ENCODE assay signal across 8 mouse cellular contexts in genomic region chr9:123112805-123113521, GRCm38 (mm10). TPM values are rescaled to one million over a fixed set of nuclear protein-coding genes. Genes with fewer than 3 reads are reported as not detected.
DNase-seq lines count a peak whose midpoint lies in the region; ATAC-seq and TF ChIP-seq lines count a peak whose summit lies in the region.

Gene Zdhhc3 (minus strand): TSS chr9:123113205.
Gene Exosc7 (plus strand): TSS chr9:123113215.

- H3K27ac ChIP-seq in forebrain, embryonic 10.5 days, result peak within 1 kb of the TSS; percentile 97
- H3K27ac ChIP-seq in heart, embryonic 15.5 days, result peak within 1 kb of the TSS; percentile 96
- peak within 1 kb of the TSS; percentile 51 for H3K27ac ChIP-seq in liver, embryonic 14.5 days
- H3K27ac ChIP-seq in neural tube, embryonic 11.5 days (ENCODE audit: low read depth, low read length), result peak within 1 kb of the TSS; percentile 90
- H3K27ac ChIP-seq in stomach, postnatal 0 days (replicated peaks), result peak within 1 kb of the TSS; percentile 97

- H3K4me1 ChIP-seq in forebrain, embryonic 10.5 days, result peaks cover 29% of the 10 kb centered on the region
- peaks cover 17% of the 10 kb centered on the region for H3K4me1 ChIP-seq in heart, embryonic 15.5 days (replicated peaks)
- peaks cover 15 to 17% of the 10 kb centered on the region in 2 experiments for H3K4me1 ChIP-seq in liver, embryonic 14.5 days (replicated peaks; ENCODE audit: control insufficient read depth in 2 of 2, insufficient read depth in 2 of 2, low read length in 1 of 2)
- H3K4me1 ChIP-seq in neural tube, embryonic 11.5 days (ENCODE audit: control insufficient read depth, insufficient read depth, low read length), result peaks cover 9% of the 10 kb centered on the region
- peaks cover 6% of the 10 kb centered on the region; the same call in 1 of the 2 replicates for H3K4me1 ChIP-seq in stomach, postnatal 0 days (replicated peaks; ENCODE audit: control insufficient read depth, insufficient read depth)

- peak; percentile 79 for DNase-seq in c-Kit-negative CD71-positive TER-119-positive erythroid progenitor cells, embryonic 14.5 days (ENCODE audit: low read depth, low spot score)
- DNase-seq in forebrain, embryonic 10.5 days (ENCODE audit: extremely low spot score, low spot score), result peak; percentile 85
- DNase-seq in kidney, postnatal 25 days, result peak; percentile 83 to 93
- DNase-seq in liver, embryonic 14.5 days (ENCODE audit: low read depth in 3 of 3, low spot score in 3 of 3), result peak; percentile 77 to 82 (median 78)
- DNase-seq in neural tube, embryonic 11.5 days (ENCODE audit: low spot score), result peak; percentile 96
- DNase-seq in stomach, postnatal 0 days (ENCODE audit: low spot score), result peak; percentile 90

- no peaks in the 10 kb centered on the region for H3K27me3 ChIP-seq in forebrain, embryonic 10.5 days (ENCODE audit: poor library complexity, severe bottlenecking)
- H3K27me3 ChIP-seq in heart, embryonic 15.5 days, result no peaks in the 10 kb centered on the region
- H3K27me3 ChIP-seq in liver, embryonic 14.5 days (ENCODE audit: control insufficient read depth, insufficient read depth, low read length), result no peaks in the 10 kb centered on the region
- no peaks in the 10 kb centered on the region for H3K27me3 ChIP-seq in neural tube, embryonic 11.5 days (ENCODE audit: control insufficient read depth, insufficient read depth, low read length)
- no peaks in the 10 kb centered on the region for H3K27me3 ChIP-seq in stomach, postnatal 0 days (ENCODE audit: control insufficient read depth, insufficient read depth, low read length)

- peak; percentile 20; the same call in 1 of the 2 replicates for TF ChIP-seq CTCF in liver, embryonic 14.5 days (IDR thresholded peaks at IDR 0.05; ENCODE audit: low read depth)
- peak; percentile 20; the same call in 1 of the 2 replicates for TF ChIP-seq CTCF in stomach, postnatal 0 days (IDR thresholded peaks at IDR 0.05; ENCODE audit: low read depth)

- under 1% methylated on average over 79 of the region's 79 CpGs for WGBS in forebrain, embryonic 10.5 days
- under 1% methylated on average over 79 of the region's 79 CpGs for WGBS in heart, embryonic 15.5 days
- under 1% methylated on average over 79 of the region's 79 CpGs for WGBS in liver, embryonic 14.5 days (ENCODE audit: insufficient replicate concordance)
- under 1% methylated on average over 78 of the region's 79 CpGs for WGBS in neural tube, embryonic 11.5 days
- WGBS in stomach, postnatal 0 days, result 0% methylated on average over 76 of the region's 79 CpGs

- H3K9me3 ChIP-seq in forebrain, embryonic 10.5 days, result no peaks in the 10 kb centered on the region
- H3K9me3 ChIP-seq in heart, embryonic 15.5 days (replicated peaks), result no peaks in the 10 kb centered on the region
- H3K9me3 ChIP-seq in liver, embryonic 14.5 days (ENCODE audit: control insufficient read depth, low read length), result no peaks in the 10 kb centered on the region
- no peaks in the 10 kb centered on the region for H3K9me3 ChIP-seq in neural tube, embryonic 11.5 days (ENCODE audit: control insufficient read depth, low read length)
- no peaks in the 10 kb centered on the region for H3K9me3 ChIP-seq in stomach, postnatal 0 days (ENCODE audit: control insufficient read depth, low read length)

- ATAC-seq in CD4-positive, CD25-positive, alpha-beta regulatory T cell, adult 4 months, result peak; percentile 87
- peak; percentile 90 for ATAC-seq in heart, embryonic 15.5 days (replicated peaks; ENCODE audit: insufficient number of reproducible peaks, insufficient read depth, low FRiP score, low read depth)
- ATAC-seq in liver, embryonic 14.5 days (ENCODE audit: insufficient read depth), result peak; percentile 95
- peak; percentile 95 for ATAC-seq in neural tube, embryonic 11.5 days (ENCODE audit: insufficient read depth, low FRiP score, low TSS enrichment)
- ATAC-seq in stomach, postnatal 0 days (ENCODE audit: low FRiP score, low TSS enrichment), result peak; percentile 92

- peak within 1 kb of the TSS; percentile 87 for H3K4me2 ChIP-seq in heart, embryonic 15.5 days
- peak within 1 kb of the TSS; percentile 91 for H3K4me2 ChIP-seq in liver, embryonic 14.5 days (ENCODE audit: low read depth)
- peak within 1 kb of the TSS; percentile 96 for H3K4me2 ChIP-seq in neural tube, embryonic 11.5 days (ENCODE audit: low read depth)
- peak within 1 kb of the TSS; percentile 88 for H3K4me2 ChIP-seq in stomach, postnatal 0 days (replicated peaks; ENCODE audit: low read depth)

- H3K9ac ChIP-seq in heart, embryonic 15.5 days, result peak within 1 kb of the TSS; percentile 91
- peak within 1 kb of the TSS; percentile 74 for H3K9ac ChIP-seq in liver, embryonic 14.5 days (replicated peaks)
- H3K9ac ChIP-seq in neural tube, embryonic 11.5 days (ENCODE audit: low read length), result peak within 1 kb of the TSS; percentile 94
- peak within 1 kb of the TSS; percentile 94 for H3K9ac ChIP-seq in stomach, postnatal 0 days (ENCODE audit: low read length)

- H3K4me3 ChIP-seq in forebrain, embryonic 10.5 days, result peak within 1 kb of the TSS; percentile 97
- peak within 1 kb of the TSS; percentile 98 for H3K4me3 ChIP-seq in heart, embryonic 15.5 days
- peak within 1 kb of the TSS; percentile 68 to 78 for H3K4me3 ChIP-seq in liver, embryonic 14.5 days (ENCODE audit: insufficient read depth in 1 of 2, low read depth in 2 of 2, low read length in 2 of 2)
- peak within 1 kb of the TSS; percentile 91 for H3K4me3 ChIP-seq in neural tube, embryonic 11.5 days (ENCODE audit: low read depth, low read length)
- peak within 1 kb of the TSS; percentile 87 for H3K4me3 ChIP-seq in stomach, postnatal 0 days (ENCODE audit: low read depth, low read length)

- peaks cover 36% of the 10 kb centered on the region for H3K36me3 ChIP-seq in forebrain, embryonic 10.5 days (replicated peaks)
- H3K36me3 ChIP-seq in heart, embryonic 15.5 days, result peaks cover 5% of the 10 kb centered on the region; the same call in 1 of the 2 replicates
- no peaks in the 10 kb centered on the region; the same call in none of the 2 replicates for H3K36me3 ChIP-seq in liver, embryonic 14.5 days (replicated peaks; ENCODE audit: control insufficient read depth, insufficient read depth, low read depth)
- 0 out of 2 replicates have a peak, but pooled peaks cover 2% of the 10 kb centered on the region for H3K36me3 ChIP-seq in neural tube, embryonic 11.5 days (ENCODE audit: control insufficient read depth, insufficient read depth, low read length)
- no peaks in the 10 kb centered on the region; the same call in 1 of the 2 replicates for H3K36me3 ChIP-seq in stomach, postnatal 0 days (ENCODE audit: control insufficient read depth, insufficient read depth, low read length)

- no peak for TF ChIP-seq EP300 in liver, embryonic 14.5 days (IDR thresholded peaks at IDR 0.05; ENCODE audit: low read depth)
- TF ChIP-seq EP300 in stomach, postnatal 0 days (optimal IDR thresholded peaks at IDR 0.05), result no peak

RNA-seq across cellular contexts. Expression of gene Zdhhc3, which starts in this region (rescaled TPM):
- 10 to 100 TPM; 11.5 to 13.1 TPM for polyA plus RNA-seq in CD4-positive, CD25-positive, alpha-beta regulatory T cell, adult 4 months (2017; shearing (Covaris generic))
- polyA plus RNA-seq in forebrain, embryonic 10.5 days (2016; fragmentation: Nextera tagmentation; extraction: Ambion mirVana), result 83.6 and 85.8 TPM in 2 replicates
- polyA plus RNA-seq in heart, embryonic 15.5 days (2015; fragmentation: Nextera tagmentation; extraction: Ambion mirVana), result 44.2 and 52.7 TPM in 2 replicates
- polyA plus RNA-seq in liver, embryonic 14.5 days (2012; rRNA removed), result 11.2 and 18.3 TPM in 2 replicates
- polyA plus RNA-seq in liver, embryonic 14.5 days (2014; fragmentation: Nextera tagmentation; extraction: Ambion mirVana), result 21.9 and 24.2 TPM in 2 replicates
- polyA plus RNA-seq in neural tube, embryonic 11.5 days (2014; fragmentation: Nextera tagmentation; extraction: Ambion mirVana), result 60.5 and 66.4 TPM in 2 replicates
- polyA plus RNA-seq in stomach, postnatal 0 days (2015; fragmentation: Nextera tagmentation; extraction: Ambion mirVana), result 64.7 and 65.7 TPM in 2 replicates

RNA-seq across cellular contexts. Expression of gene Exosc7, which starts in this region (rescaled TPM):
- polyA plus RNA-seq in CD4-positive, CD25-positive, alpha-beta regulatory T cell, adult 4 months (2017; shearing (Covaris generic)), result 100 to 1,000 TPM; 105 to 108 TPM
- 166 and 168 TPM in 2 replicates for polyA plus RNA-seq in forebrain, embryonic 10.5 days (2016; fragmentation: Nextera tagmentation; extraction: Ambion mirVana)
- polyA plus RNA-seq in heart, embryonic 15.5 days (2015; fragmentation: Nextera tagmentation; extraction: Ambion mirVana), result 63.9 and 76.4 TPM in 2 replicates
- polyA plus RNA-seq in liver, embryonic 14.5 days (2012; rRNA removed), result 47.9 and 77.4 TPM in 2 replicates
- polyA plus RNA-seq in liver, embryonic 14.5 days (2014; fragmentation: Nextera tagmentation; extraction: Ambion mirVana), result 84.1 and 85.7 TPM in 2 replicates
- 101 and 110 TPM in 2 replicates for polyA plus RNA-seq in neural tube, embryonic 11.5 days (2014; fragmentation: Nextera tagmentation; extraction: Ambion mirVana)
- 73.1 and 73.5 TPM in 2 replicates for polyA plus RNA-seq in stomach, postnatal 0 days (2015; fragmentation: Nextera tagmentation; extraction: Ambion mirVana)

Comparison
In these comparisons a context has a peak if more than half of its experiments do, and no peak if none do; other contexts are left out.
1. Peak in every context shown above with its lines: DNase-seq, ATAC-seq, H3K4me3 ChIP-seq and H3K27ac ChIP-seq.